Mouse (Mus musculus) layer of hippocampus, postnatal 25 days (tissue): ENCODE results near the gene Usp6nl. TPM values are rescaled to one million over a fixed set of nuclear protein-coding genes. Genes with fewer than 3 reads are reported as not detected.

ENCODE experiments used
- DNase-seq, 2 experiments: peaks; one replicate each; pipeline ENCODE4 v3.0.0; 2022; ENCODE audit warnings: mixed read lengths in 2 of 2, low spot score in 1 of 2; ENCODE audit errors: extremely low spot score in 1 of 2
- total RNA-seq, 2 experiments: library from RNA; stranded (reverse); gene quantifications; 2 replicates each; pipeline ENCODE4 v1.2.3; 2021

Usp6nl gene
- 10 to 100 TPM; 16.7 to 17.2 TPM for total RNA-seq

DNA sequence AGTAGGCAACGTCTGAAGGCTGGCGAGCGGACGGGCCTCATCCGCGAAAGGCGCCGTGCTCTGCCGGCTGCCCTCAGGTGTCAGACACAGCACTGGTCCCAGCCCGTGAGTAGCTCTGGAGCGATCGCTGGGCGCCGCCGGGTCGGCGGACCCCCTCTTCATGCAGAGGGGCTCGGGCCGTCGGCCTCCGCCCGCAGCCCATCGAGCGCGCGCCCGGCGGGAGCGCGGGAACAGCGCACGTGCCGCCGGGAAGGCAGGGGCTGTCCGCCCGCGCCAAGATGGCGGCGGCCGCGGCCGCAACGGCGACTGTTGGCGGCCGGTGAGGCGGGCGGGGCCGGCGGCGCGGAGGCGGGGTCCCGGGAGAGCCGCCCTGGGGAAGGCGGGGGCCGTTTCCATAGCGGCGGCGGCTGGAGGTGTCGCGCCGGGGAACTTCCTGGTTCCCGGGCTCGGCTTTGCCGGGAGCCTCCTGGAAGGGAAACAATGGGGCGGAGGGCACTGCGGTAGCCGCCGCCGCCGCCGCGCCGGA, at the start of gene Usp6nl:
TSS of gene Usp6nl (plus strand) at position 292 of the 526 bp plus-strand sequence.
- DNase-seq, result peak; percentile 62 to 69

GRCm38 (mm10) chr2:6273392-6273845, 49.0 kb upstream of the Usp6nl start:
- no peak for DNase-seq

GRCm38 (mm10) chr2:6278813-6279530, 43.5 kb upstream of the Usp6nl start:
- no peak for DNase-seq

DNA sequence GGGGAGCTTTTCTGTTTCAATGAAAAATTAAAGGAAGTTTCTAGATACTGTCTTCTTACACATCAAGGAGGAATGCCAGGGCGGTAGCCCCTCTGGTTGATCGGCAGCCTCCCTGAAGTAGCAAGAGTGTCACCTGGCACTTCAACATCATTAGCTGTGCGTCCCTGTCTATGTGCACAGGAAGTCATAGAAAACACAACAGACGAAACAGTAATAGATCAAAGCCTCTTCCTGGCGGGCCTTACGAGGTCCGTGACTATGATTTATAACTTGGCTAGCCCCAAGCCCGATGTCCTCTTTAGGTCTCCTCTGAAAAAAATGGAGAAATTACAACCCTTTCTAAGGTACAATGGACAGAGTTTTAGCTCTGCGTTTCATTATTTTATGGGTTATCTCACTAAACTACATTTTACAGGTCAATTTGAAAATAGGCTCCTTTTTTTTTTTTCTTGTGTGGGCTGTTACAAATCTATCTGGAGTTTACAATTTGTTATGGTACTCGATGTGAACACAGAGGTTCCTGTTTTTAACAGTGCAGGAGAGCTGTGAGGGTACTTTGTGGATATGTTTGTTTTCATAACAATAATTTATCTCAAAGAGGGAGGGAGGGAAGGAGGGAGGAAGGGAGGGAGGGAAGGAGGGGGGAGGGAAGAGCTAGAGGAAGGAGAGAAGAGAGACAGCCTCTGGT, 42.7 kb upstream of the Usp6nl start:
- no peak for DNase-seq

- no peak for DNase-seq
Measured at GRCm38 (mm10) chr2:6283569-6283968, 38.9 kb upstream of the Usp6nl start.

GRCm38 (mm10) chr2:6284784-6285183, 37.7 kb upstream of the Usp6nl start:
- DNase-seq, result no peak

DNA sequence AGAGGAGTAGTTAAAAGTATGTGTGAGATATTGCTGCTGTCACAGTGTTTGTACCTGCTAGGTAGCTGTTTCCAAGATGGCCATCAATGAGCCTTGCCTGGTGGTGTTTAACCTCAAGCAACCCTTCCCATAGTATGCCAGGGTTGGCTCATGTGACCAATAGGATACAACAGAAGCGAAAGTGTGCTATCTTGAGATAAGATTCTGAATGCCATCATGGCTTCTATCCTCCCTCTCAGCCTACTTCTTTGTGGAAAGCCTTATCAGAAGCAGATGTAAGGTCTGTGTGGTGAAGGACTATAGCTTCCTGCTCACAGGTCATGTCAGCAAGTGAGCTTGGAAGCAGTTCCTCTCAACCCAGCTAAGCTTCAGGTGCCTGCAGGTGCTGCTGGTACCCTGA, 36.7 kb upstream of the Usp6nl start:
- no peak for DNase-seq

DNA sequence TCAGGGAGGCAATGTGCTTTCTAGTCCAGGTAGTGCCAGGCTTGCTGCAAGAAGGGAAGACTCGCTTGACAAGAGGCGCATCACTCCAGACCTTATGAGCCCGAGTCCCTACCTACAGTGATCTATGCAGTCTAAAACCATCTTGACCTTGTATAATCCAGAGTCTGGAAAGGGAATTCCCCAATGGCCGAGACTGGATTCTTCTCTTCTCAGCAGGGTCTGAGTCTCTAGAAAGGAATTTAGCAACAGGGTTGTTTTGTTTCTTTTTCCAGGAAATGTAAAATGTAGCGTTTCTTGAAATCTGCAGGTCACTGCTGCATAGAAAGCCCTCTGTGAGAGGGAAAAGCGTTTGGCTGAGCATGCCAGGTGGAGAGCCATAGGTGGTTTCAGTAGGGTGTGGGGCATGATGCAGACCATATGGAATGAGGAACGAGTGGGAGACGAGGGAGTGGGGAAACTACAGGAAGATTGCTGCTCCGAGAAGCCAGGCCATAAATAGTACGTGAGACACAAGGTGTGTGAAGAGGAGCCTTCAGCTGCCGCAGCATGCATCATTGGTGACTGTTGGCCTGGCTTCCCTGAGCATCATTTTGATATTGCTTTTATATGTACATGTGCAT, 28.5 kb upstream of the Usp6nl start:
- DNase-seq, result no peak

DNA sequence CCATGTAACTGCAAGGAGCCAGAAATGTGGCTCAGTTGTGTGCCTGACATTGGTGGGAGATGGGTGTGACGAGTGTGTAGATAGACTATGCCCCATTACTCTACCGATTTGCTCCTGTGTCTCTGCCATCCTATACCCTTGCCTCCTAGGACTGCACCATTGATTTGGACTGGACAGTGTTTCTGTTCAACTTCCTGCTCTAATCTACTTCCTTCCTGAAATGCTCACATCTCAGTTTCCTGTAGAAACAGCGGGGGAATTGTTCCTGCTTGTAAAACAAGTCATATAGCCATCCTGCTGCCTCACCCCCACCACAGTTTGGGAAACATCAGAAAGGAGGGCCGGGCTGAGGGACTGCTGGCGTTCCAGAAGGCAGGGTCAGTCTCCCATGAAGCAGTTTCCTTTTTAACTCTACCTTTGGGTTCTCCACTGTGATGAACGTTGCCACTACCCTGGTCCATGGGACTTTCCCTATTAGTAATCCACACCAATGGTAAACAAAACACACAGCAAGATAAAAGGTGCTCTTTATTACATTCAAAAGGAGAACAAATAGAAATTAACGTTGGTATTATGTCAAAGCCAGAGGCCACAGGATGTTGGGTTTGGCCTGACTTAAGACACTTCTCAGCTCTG, 27.4 kb upstream of the Usp6nl start:
- no peak for DNase-seq

GRCm38 (mm10) chr2:6304768-6305167, 17.7 kb upstream of the Usp6nl start:
- no peak for DNase-seq

- no peak for DNase-seq
Measured at GRCm38 (mm10) chr2:6306861-6307260, 15.6 kb upstream of the Usp6nl start.

- no peak for DNase-seq
Measured at GRCm38 (mm10) chr2:6309373-6309821, 13.1 kb upstream of the Usp6nl start.

DNA sequence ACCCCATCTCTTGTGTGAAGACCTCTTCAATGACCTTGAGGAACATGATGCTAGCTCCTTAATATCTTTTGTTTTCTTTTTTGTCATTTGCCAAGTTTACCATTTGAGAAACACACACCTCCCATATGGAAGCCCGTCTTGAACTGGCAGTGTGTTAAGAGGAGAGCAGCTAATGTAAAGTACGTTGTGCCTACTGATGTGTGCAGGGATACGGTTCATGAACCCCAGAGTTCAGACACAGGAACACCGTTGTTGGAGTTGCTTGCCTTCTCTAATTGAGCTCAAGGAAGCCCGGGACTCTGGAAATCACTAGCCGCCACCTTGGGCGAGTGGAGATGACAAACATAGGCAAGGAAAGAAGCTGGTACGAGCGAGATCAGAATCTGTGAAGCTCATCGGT, 9.7 kb upstream of the Usp6nl start:
- no peak for DNase-seq

- no peak for DNase-seq
Measured at GRCm38 (mm10) chr2:6313733-6314132, 8.7 kb upstream of the Usp6nl start.

DNA sequence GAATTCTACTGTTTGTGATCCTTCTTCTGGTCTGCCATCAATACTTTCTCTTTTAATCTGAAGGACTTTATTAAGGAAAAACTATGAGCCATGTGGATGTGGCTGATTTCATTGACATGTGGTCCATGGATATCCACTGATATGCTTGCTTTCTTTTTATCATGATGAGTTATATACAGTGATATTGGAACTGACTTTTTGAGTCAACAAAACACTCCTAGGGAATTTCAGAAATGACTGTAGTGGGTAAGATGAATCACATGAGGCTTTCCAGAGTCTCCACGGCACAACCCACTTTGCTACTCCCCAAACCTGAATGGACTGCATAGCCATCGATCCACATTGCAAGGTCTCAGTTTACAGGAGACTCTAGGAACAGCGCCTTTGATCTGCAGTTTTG, 2.3 kb upstream of the Usp6nl start:
- no peak for DNase-seq

DNA sequence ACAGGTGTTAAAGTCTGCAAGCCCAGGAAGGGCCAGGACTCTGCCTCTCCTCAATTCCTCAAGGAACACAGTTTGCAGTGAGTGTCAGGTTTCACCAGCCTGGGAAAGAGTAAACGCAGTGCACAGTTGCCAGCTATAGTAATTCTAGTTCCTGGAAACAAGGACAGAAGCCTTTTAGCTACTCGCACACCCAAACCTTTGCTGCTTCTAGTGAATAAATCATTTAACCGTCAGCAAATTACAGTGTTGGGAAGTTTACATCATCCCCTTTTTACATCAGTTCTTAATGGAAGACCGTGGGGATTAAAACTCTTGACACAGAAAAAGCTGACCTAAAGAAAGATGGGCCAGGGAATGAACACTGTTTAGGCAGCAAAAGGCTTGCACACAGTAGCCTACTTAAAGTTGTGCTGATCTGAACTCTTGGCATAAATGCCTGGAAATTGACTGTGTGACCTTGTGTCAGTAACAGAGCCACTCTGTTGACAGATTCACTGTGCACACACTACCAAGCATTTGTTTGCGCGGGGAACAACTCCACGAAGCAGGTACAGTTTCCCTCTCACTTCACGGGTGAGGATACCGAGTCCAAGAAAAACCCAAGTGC, 595 bp upstream of the Usp6nl start:
- no peak for DNase-seq

DNA sequence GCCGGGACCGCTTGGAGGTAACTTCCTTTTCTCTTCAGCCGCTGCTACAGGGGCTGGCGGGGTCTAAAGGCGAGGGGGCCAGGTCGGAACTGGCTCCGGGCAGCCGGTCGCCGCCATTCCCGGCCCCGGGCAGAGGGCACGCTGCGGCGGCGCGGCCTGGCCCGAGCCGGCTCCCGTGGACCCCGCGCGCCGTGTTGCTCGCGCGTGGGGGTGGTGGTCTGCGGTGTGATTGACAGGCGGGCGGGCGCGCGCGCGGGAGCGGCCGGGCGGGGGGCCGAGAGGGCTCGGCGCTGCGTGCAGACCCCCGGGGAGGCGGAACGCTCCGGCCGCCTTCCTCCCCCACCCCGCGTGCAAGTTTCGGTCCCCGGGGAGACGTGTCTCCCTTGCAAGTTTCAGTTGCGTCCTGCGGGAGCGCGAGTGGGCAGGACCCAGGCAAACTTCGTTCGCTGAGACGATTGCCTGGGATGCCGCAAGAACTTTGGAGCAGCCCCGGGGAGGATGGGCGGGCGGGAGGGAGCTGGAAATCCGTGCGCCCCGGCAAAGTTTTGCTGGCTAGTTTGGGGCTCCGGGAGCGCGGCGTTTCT, 563 bp downstream of the Usp6nl start:
- peak; percentile 29 to 32 for DNase-seq

DNA sequence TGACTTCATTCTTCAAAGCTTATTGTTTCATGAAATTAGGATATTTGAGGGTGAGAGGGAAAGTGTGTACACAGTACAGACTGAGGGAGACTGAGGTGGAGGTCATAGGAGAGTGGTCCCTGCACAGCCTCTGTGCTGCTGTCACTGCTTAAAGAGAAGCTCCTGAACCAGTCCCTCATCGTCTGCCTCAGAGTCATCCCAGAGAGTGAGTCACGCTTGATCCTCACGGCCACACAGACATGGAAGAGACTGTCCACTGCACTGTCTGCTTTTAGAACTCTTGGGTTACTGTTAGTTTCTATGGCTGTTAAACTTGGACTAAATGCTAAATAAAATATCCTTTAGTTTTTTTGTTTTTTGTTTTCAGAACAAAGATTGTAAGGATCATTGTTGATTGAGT, 3.2 kb downstream of the Usp6nl start:
- no peak for DNase-seq

DNA sequence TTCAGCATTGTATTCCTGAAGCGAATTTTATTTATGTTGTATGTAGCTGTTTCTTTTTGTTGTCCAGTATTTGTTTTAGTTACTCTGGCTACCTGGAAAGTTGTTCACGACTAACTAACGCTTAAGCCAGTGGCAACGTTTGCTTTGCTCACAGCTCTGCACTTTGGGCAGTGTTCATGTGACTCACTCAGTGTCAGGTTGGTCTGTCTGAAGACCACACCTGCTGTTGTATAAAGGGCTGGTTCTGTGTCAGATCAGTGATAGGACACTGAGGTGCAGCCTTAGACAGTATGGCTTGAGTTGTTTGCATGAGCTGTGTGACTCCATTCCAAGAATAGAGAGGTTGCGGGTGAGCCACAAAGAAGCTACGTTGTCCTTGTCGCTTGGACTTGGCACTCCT, 6.5 kb downstream of the Usp6nl start:
- DNase-seq, result no peak

GRCm38 (mm10) chr2:6330756-6331155, 8.3 kb downstream of the Usp6nl start:
- no peak for DNase-seq
